Mouse (Mus musculus) heart, embryonic 16.5 days (tissue): ENCODE data around the gene Kank2. TPM values are rescaled to one million over a fixed set of nuclear protein-coding genes. Genes with fewer than 3 reads are reported as not detected.

Experiments used
- ATAC-seq: fragments of 200-750 bp; cut with Nextera tagmentation; replicated peaks from 2 replicates; pipeline ENCODE4 v1.8.0; 2017; ENCODE audit warnings: moderate number of reproducible peaks; ENCODE audit not compliant: insufficient read depth, low FRiP score; ENCODE audit errors: extremely low read depth
- H3K27ac ChIP-seq: fragments of 300-500 bp; sonication (generic); 2 replicates; pipeline ENCODE4 v1.5.1; 2014; ENCODE audit warnings: mild to moderate bottlenecking, low read length, control low read depth, moderate library complexity
- H3K27me3 ChIP-seq: fragments of 300-500 bp; sonication (generic); 2 replicates; pipeline ENCODE4 v1.6.1; 2014; ENCODE audit warnings: low read length, mixed read lengths; ENCODE audit not compliant: control insufficient read depth, insufficient read depth
- H3K36me3 ChIP-seq: fragments of 300-500 bp; sonication (generic); 2 replicates; pipeline ENCODE4 v1.6.1; 2014; ENCODE audit not compliant: control insufficient read depth, insufficient read depth
- H3K4me1 ChIP-seq: fragments of 300-500 bp; sonication (generic); 2 replicates; pipeline ENCODE4 v1.6.1; 2014; ENCODE audit warnings: low read length, mixed read lengths; ENCODE audit not compliant: control insufficient read depth, insufficient read depth
- H3K4me2 ChIP-seq: fragments of 300-500 bp; sonication (generic); 2 replicates; pipeline ENCODE4 v1.6.1; 2014; ENCODE audit warnings: low read depth, mild to moderate bottlenecking, control low read depth, low read length
- H3K4me3 ChIP-seq: fragments of 300-500 bp; sonication (generic); 2 replicates; pipeline ENCODE4 v1.5.1; 2014; ENCODE audit warnings: mild to moderate bottlenecking, control low read depth, low read length
- H3K9ac ChIP-seq: fragments of 300-500 bp; sonication (generic); 2 replicates; pipeline ENCODE4 v1.6.1; 2014; ENCODE audit warnings: low read length, control low read depth
- H3K9me3 ChIP-seq: fragments of 300-500 bp; sonication (generic); replicated peaks from 2 replicates; pipeline ENCODE4 v1.6.1; 2016; ENCODE audit warnings: low read length; ENCODE audit not compliant: control insufficient read depth
- WGBS: fragments of 180-500 bp; shearing (Covaris S2); extraction: QIAGEN DNeasy Blood & Tissue Kit; methylation state at CpG from one replicate; pipeline ENCODE4 v1.1.7; 2014; 5-methylcytosine and 5-hydroxymethylcytosine counted together
- polyA plus RNA-seq: library from polyadenylated mRNA; unstranded; fragments of >200 nt; fragmentation: Nextera tagmentation; extraction: Ambion mirVana; gene quantifications from 2 replicates; pipeline ENCODE4 v1.2.1, GENCODE M21; 2015

Kank2 gene
- polyA plus RNA-seq, 1 experiment from 2014 or later: 16.6 TPM

DNA sequence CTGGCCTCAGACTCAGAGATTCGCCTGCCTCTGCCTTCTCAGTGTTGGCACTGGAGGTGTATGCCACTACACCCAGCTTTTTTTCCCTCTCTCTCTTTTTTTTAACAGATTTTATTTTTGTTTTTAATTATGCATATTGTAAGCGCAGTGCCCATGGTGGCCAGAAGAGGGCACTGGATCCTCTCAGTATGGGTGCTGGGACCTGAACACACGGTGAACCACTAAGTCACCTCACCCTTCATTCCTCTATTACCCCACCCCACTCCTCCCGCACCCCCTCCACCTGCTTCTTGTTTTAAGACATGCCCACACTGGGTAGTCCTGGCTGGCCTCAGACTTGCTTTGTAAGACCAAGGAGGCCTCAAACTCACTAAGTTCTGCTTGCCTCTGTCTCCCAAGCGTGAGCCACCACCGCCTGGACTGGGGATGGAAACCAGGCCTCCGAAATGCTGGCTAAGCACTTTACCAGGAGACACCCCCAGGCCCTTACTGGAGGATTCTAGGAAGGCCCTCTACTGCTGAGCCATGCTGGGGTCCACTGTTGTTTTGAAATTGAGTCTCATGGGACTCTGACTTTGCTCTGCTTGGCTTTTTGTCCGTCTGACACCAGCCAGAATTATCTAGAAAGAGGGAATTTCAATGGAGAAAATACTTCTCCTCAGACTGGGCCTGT lies 41.7 kb upstream of the Kank2 start:
- Histone ChIP-seq H3K4me1 (peaks cover 10% of the 10 kb centered on the region), H3K4me3 (no peak overlapping the region), H3K9me3 (no peaks in the 10 kb centered on the region), H3K4me2 (no peak overlapping the region), H3K27ac (0 out of 2 replicates have a peak overlapping the region, but pooled peaks have one; percentile 3), H3K9ac (no peak overlapping the region), H3K36me3 (0 out of 2 replicates have a peak, but pooled peaks cover 4% of the 10 kb centered on the region), H3K27me3 (no peaks in the 10 kb centered on the region)
- 58% methylated on average over 8 of the region's 8 CpGs for WGBS
- ATAC-seq: no peak

DNA sequence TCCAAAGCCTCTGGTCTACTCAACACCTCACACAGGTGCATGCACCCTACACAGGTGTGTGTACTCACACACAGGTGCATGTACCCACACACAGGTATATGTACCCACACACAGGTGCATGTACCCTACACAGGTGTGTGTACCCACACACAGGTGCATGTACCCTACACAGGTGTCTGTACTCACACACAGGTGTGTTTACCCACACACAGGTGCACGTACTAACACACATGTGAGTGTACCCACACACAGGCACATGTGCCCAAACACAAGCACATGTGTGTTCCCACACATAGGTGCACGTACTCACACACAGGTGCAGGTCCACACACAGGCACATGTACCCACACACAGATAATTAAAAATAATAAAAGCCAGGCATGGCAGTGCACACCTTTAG lies 39.1 kb upstream of the Kank2 start:
- H3K9ac ChIP-seq: no peak overlapping the region
- H3K36me3 ChIP-seq: 0 out of 2 replicates have a peak, but pooled peaks cover 7% of the 10 kb centered on the region
- no peak overlapping the region for H3K4me2 ChIP-seq
- H3K9me3 ChIP-seq: no peaks in the 10 kb centered on the region
- ATAC-seq: no peak
- no peak overlapping the region for H3K27ac ChIP-seq
- H3K4me3 ChIP-seq: no peak overlapping the region
- peaks cover under 1% of the 10 kb centered on the region for H3K4me1 ChIP-seq
- H3K27me3 ChIP-seq: no peaks in the 10 kb centered on the region
- WGBS: 93% methylated on average over 2 of the region's 2 CpGs

- no peaks in the 10 kb centered on the region for H3K4me1 ChIP-seq
- peaks cover 9% of the 10 kb centered on the region; the same call in 1 of the 2 replicates for H3K36me3 ChIP-seq
- H3K27me3 ChIP-seq: no peaks in the 10 kb centered on the region
- H3K9me3 ChIP-seq: no peaks in the 10 kb centered on the region
- no peak within 1 kb of the TSS for H3K9ac ChIP-seq
- WGBS: 78% methylated on average over 15 of the region's 15 CpGs
- H3K4me3 ChIP-seq: no peak within 1 kb of the TSS
- ATAC-seq: no peak
- no peak within 1 kb of the TSS for H3K4me2 ChIP-seq
- H3K27ac ChIP-seq: no peak within 1 kb of the TSS
Observed at GRCm38 (mm10) chr9:21835258-21835912, 36.8 kb upstream of the Kank2 start, which contains the start of gene Angptl8. TSS of gene Angptl8 (plus strand) at chr9:21835510.

- Histone ChIP-seq H3K36me3 (peaks cover 9% of the 10 kb centered on the region), H3K27me3 (no peaks in the 10 kb centered on the region), H3K27ac (no peak overlapping the region), H3K4me3 (no peak overlapping the region), H3K9me3 (no peaks in the 10 kb centered on the region), H3K4me1 (no peaks in the 10 kb centered on the region), H3K4me2 (no peak overlapping the region), H3K9ac (no peak overlapping the region)
- ATAC-seq: no peak
- WGBS: 89% methylated on average over 19 of the region's 20 CpGs
Observed at GRCm38 (mm10) chr9:21831558-21832240, 33.2 kb upstream of the Kank2 start.

- no peak overlapping the region for H3K4me2 ChIP-seq
- H3K4me1 ChIP-seq: no peaks in the 10 kb centered on the region
- H3K4me3 ChIP-seq: no peak overlapping the region
- H3K9me3 ChIP-seq: no peaks in the 10 kb centered on the region
- 79% methylated on average over 11 of the region's 11 CpGs for WGBS
- peaks cover 9% of the 10 kb centered on the region for H3K36me3 ChIP-seq
- H3K9ac ChIP-seq: no peak overlapping the region
- ATAC-seq: no peak
- no peaks in the 10 kb centered on the region for H3K27me3 ChIP-seq
- no peak overlapping the region for H3K27ac ChIP-seq
Observed at GRCm38 (mm10) chr9:21830936-21831335, 32.4 kb upstream of the Kank2 start.

DNA sequence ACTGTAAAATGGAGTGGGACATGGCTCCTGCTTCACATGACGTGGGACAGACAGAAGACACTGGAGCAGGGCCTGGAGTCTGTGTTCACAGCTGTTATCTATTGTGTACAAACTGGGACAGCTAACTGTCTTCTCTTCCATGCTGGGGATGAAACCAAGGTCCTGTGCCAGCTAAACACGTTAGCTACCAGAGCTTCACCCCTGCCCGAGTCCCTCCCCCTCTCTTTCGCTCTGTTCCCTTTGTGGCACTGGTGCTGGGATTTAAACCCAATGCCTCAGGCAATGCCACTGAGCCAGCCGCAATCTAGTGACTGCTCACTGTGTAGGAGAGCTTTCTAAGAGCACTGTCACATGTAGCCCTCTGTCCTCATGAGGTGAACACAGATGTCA lies 31.9 kb upstream of the Kank2 start:
- WGBS: 78% methylated on average over 5 of the region's 5 CpGs
- Histone ChIP-seq H3K4me3 (no peak overlapping the region), H3K36me3 (peaks cover 5% of the 10 kb centered on the region), H3K4me2 (no peak overlapping the region), H3K9me3 (no peaks in the 10 kb centered on the region), H3K27ac (no peak overlapping the region), H3K27me3 (no peaks in the 10 kb centered on the region), H3K9ac (no peak overlapping the region), H3K4me1 (no peaks in the 10 kb centered on the region)
- no peak for ATAC-seq

DNA sequence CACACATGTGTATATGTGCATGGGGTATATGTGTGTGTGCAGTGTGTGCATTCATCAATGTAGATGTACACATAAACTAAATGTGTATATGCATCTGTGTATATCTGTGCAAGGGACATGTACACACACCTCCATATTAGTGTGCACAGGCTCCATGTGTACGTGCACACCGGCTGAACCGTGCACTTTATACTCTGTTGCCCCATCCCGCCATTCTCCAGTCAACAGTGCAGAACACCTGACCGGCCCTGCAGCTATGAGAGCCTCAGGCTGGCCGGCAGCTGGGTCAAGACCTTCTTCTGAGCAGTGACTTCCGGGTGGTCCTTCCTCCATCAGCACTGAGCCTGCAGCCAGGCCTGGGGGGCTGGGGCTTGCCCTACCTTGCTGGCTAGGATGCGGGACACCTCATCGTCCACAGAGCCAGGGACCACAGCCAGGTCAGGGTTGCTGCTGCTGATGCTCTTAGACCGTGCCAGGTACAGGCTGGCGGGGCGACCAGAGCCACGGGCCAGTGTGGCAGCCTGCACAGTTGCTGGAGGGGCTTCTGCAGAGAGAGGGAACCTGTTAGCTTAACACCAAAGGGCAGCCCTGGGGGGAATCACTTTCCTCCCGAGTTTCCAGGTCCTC lies 31.4 kb upstream of the Kank2 start:
- H3K4me2 ChIP-seq: no peak overlapping the region
- H3K27me3 ChIP-seq: no peaks in the 10 kb centered on the region
- H3K4me3 ChIP-seq: no peak overlapping the region
- H3K36me3 ChIP-seq: peaks cover 5% of the 10 kb centered on the region
- no peaks in the 10 kb centered on the region for H3K4me1 ChIP-seq
- no peak overlapping the region for H3K9ac ChIP-seq
- 91% methylated on average over 14 of the region's 14 CpGs for WGBS
- ATAC-seq: no peak
- no peaks in the 10 kb centered on the region for H3K9me3 ChIP-seq
- no peak overlapping the region for H3K27ac ChIP-seq

- WGBS: 66% methylated on average over 10 of the region's 10 CpGs
- no peak overlapping the region for H3K4me3 ChIP-seq
- H3K4me2 ChIP-seq: no peak overlapping the region
- ATAC-seq: no peak
- no peaks in the 10 kb centered on the region for H3K4me1 ChIP-seq
- H3K27ac ChIP-seq: no peak overlapping the region
- no peaks in the 10 kb centered on the region for H3K9me3 ChIP-seq
- H3K27me3 ChIP-seq: no peaks in the 10 kb centered on the region
- H3K9ac ChIP-seq: no peak overlapping the region
- H3K36me3 ChIP-seq: no peaks in the 10 kb centered on the region
Observed at GRCm38 (mm10) chr9:21824366-21824765, 25.8 kb upstream of the Kank2 start.
